Mouse (Mus musculus) G1E (cell line): ENCODE results near the gene Dcdc2a. TPM values are rescaled to one million over a fixed set of nuclear protein-coding genes. Genes with fewer than 3 reads are reported as not detected.

Experiments
- ATAC-seq: 2 replicates; pipeline ENCODE4 v1.8.0; 2016; ENCODE audit warnings: mild to moderate bottlenecking; ENCODE audit not compliant: insufficient number of reproducible peaks, poor library complexity, low FRiP score, severe bottlenecking; ENCODE audit errors: extremely low read depth
- DNase-seq: peaks from one replicate; pipeline ENCODE4 v3.0.0; 2012; ENCODE audit warnings: low spot score
- H3K27me3 ChIP-seq: 2 replicates; pipeline ENCODE4 v1.6.1; 2012; ENCODE audit warnings: mild to moderate bottlenecking, low read length, inconsistent platforms; ENCODE audit not compliant: insufficient read depth
- H3K36me3 ChIP-seq: replicated peaks from 2 replicates; pipeline ENCODE3; 2012; ENCODE audit warnings: mild to moderate bottlenecking, inconsistent platforms
- H3K4me1 ChIP-seq: 2 replicates; pipeline ENCODE4 v1.6.1; 2012; ENCODE audit warnings: low read depth, low read length, inconsistent platforms, mixed read lengths; ENCODE audit not compliant: insufficient read depth
- H3K4me3 ChIP-seq: 2 replicates; pipeline ENCODE4 v1.5.1; 2012; ENCODE audit warnings: low read depth, mild to moderate bottlenecking, inconsistent platforms, low read length, moderate library complexity, mixed read lengths
- H3K9me3 ChIP-seq: replicated peaks from 2 replicates; pipeline ENCODE4 v1.6.1; 2012; ENCODE audit warnings: inconsistent platforms
- CTCF ChIP-seq: IDR thresholded peaks from 2 replicates; pipeline ENCODE4 v1.5.1; 2012; ENCODE audit warnings: low read depth, low read length, inconsistent platforms, mixed read lengths
- GATA1 ChIP-seq: IDR thresholded peaks from 2 replicates; pipeline ENCODE4 v1.6.1; 2012; ENCODE audit warnings: borderline replicate concordance, low read length, inconsistent platforms, mixed read lengths
- GATA2 ChIP-seq: IDR thresholded peaks from 2 replicates; pipeline ENCODE4 v1.6.1; 2012; ENCODE audit warnings: low read depth, low read length, inconsistent platforms, borderline replicate concordance
- POLR2AphosphoS5 ChIP-seq: IDR thresholded peaks from 2 replicates; pipeline ENCODE4 v1.6.1; 2012; ENCODE audit warnings: low read depth, low read length, inconsistent platforms; ENCODE audit not compliant: insufficient replicate concordance
- TAL1 ChIP-seq: conservative IDR thresholded peaks from 2 replicates; pipeline ENCODE4 v1.6.1; 2012; ENCODE audit warnings: low read depth, low read length, inconsistent platforms, mixed read lengths
- polyA plus RNA-seq: library from polyadenylated mRNA; stranded (reverse); fragments of >175 nt; gene quantifications from 2 replicates; pipeline ENCODE4 v1.2.3, GENCODE M21; 2012
- total RNA-seq, 2 experiments: library from RNA; stranded (forward) in 1 of 2; stranded (reverse) in 1 of 2; fragments of 200-1000 nt in 1 of 2; fragments of >200 nt in 1 of 2; fragmentation: Nextera tagmentation in 1 of 2; gene quantifications; 2 replicates each; pipeline ENCODE4 v1.2.3; 2014 to 2017

The Dcdc2a gene
- total and polyA plus RNA-seq, 3 experiments = 0.11 TPM; not detected in 2

GRCm38 (mm10) chr13:25085147-25085546, 29.3 kb downstream of the Dcdc2a start:
- TF ChIP-seq TAL1 (no peak), POLR2AphosphoS5 (no peak), GATA1 (no peak), GATA2 (no peak), CTCF (no peak)
- no peaks in the 10 kb centered on the region for H3K36me3 ChIP-seq
- DNase-seq (no peak), ATAC-seq (no peak)
- H3K9me3 ChIP-seq = no peaks in the 10 kb centered on the region
- no peaks in the 10 kb centered on the region for H3K4me1 ChIP-seq
- H3K27me3 ChIP-seq = peaks cover 2% of the 10 kb centered on the region
- H3K4me3 ChIP-seq = no peak overlapping the region

GRCm38 (mm10) chr13:25091347-25091746, 35.5 kb downstream of the Dcdc2a start:
- TF ChIP-seq POLR2AphosphoS5 (no peak), CTCF (no peak), GATA2 (no peak), GATA1 (no peak), TAL1 (no peak)
- no peaks in the 10 kb centered on the region for H3K4me1 ChIP-seq
- H3K36me3 ChIP-seq = no peaks in the 10 kb centered on the region
- H3K27me3 ChIP-seq = peaks cover 8% of the 10 kb centered on the region
- no peak overlapping the region for H3K4me3 ChIP-seq
- no peak for ATAC-seq
- DNase-seq = no peak
- no peaks in the 10 kb centered on the region for H3K9me3 ChIP-seq

GRCm38 (mm10) chr13:25093776-25094175, 38.0 kb downstream of the Dcdc2a start:
- Histone ChIP-seq H3K9me3 (no peaks in the 10 kb centered on the region), H3K36me3 (no peaks in the 10 kb centered on the region), H3K4me3 (no peak overlapping the region), H3K27me3 (peaks cover 8% of the 10 kb centered on the region), H3K4me1 (no peaks in the 10 kb centered on the region)
- no peak for ATAC-seq
- TF ChIP-seq GATA1 (no peak), CTCF (no peak), GATA2 (no peak), POLR2AphosphoS5 (no peak), TAL1 (no peak)
- no peak for DNase-seq

GRCm38 (mm10) chr13:25094381-25094780, 38.6 kb downstream of the Dcdc2a start:
- TF ChIP-seq POLR2AphosphoS5 (no peak), TAL1 (no peak), GATA2 (no peak), CTCF (no peak), GATA1 (no peak)
- no peak for DNase-seq
- Histone ChIP-seq H3K36me3 (no peaks in the 10 kb centered on the region), H3K9me3 (no peaks in the 10 kb centered on the region), H3K27me3 (peaks cover 8% of the 10 kb centered on the region), H3K4me3 (no peak overlapping the region), H3K4me1 (no peaks in the 10 kb centered on the region)
- ATAC-seq = no peak

- no peaks in the 10 kb centered on the region for H3K36me3 ChIP-seq
- DNase-seq (no peak), ATAC-seq (no peak)
- H3K4me3 ChIP-seq = no peak overlapping the region
- no peaks in the 10 kb centered on the region for H3K4me1 ChIP-seq
- H3K9me3 ChIP-seq = no peaks in the 10 kb centered on the region
- TF ChIP-seq GATA2 (no peak), TAL1 (no peak), CTCF (no peak), GATA1 (no peak), POLR2AphosphoS5 (no peak)
- peaks cover 8% of the 10 kb centered on the region; the same call in 1 of the 2 replicates for H3K27me3 ChIP-seq
Measured at GRCm38 (mm10) chr13:25097348-25097747, 41.5 kb downstream of the Dcdc2a start.

GRCm38 (mm10) chr13:25098578-25098977, 42.8 kb downstream of the Dcdc2a start:
- Histone ChIP-seq H3K36me3 (no peaks in the 10 kb centered on the region), H3K9me3 (no peaks in the 10 kb centered on the region), H3K4me1 (no peaks in the 10 kb centered on the region), H3K27me3 (peaks cover 8% of the 10 kb centered on the region; the same call in 1 of the 2 replicates), H3K4me3 (no peak overlapping the region)
- DNase-seq (no peak), ATAC-seq (no peak)
- no peak for TF ChIP-seq GATA1
- TF ChIP-seq GATA2 = no peak
- no peak for TF ChIP-seq TAL1
- no peak for TF ChIP-seq POLR2AphosphoS5
- no peak for TF ChIP-seq CTCF

- no peak for ATAC-seq
- Histone ChIP-seq H3K4me1 (no peaks in the 10 kb centered on the region), H3K27me3 (0 out of 2 replicates have a peak, but pooled peaks cover 4% of the 10 kb centered on the region), H3K36me3 (no peaks in the 10 kb centered on the region), H3K9me3 (no peaks in the 10 kb centered on the region), H3K4me3 (no peak overlapping the region)
- TF ChIP-seq CTCF = no peak
- TF ChIP-seq GATA1 = no peak
- TF ChIP-seq TAL1 = no peak
- TF ChIP-seq GATA2 = no peak
- no peak for TF ChIP-seq POLR2AphosphoS5
- no peak for DNase-seq
Measured at GRCm38 (mm10) chr13:25099508-25099907, 43.7 kb downstream of the Dcdc2a start.
